Mouse (Mus musculus) kidney, embryonic 16.5 days (tissue): ENCODE results near the gene Stbd1. TPM values are rescaled to one million over a fixed set of nuclear protein-coding genes. Genes with fewer than 3 reads are reported as not detected.
A peak's percentile ranks its signal among the peaks of the same experiment; 100 is the strongest.

Source experiments
- ATAC-seq: fragments of 200-750 bp; cut with Nextera tagmentation; 2 replicates; pipeline ENCODE4 v1.8.0; 2017; ENCODE audit warnings: moderate TSS enrichment; ENCODE audit not compliant: low FRiP score, low TSS enrichment
- H3K27ac ChIP-seq: fragments of 300-500 bp; sonication (generic); 2 replicates; pipeline ENCODE4 v1.5.1; 2014; ENCODE audit warnings: low read length
- H3K27me3 ChIP-seq: fragments of 300-500 bp; sonication (generic); 2 replicates; pipeline ENCODE4 v1.6.1; 2014; ENCODE audit warnings: low read length, control low read depth, mixed read lengths; ENCODE audit not compliant: insufficient read depth
- H3K36me3 ChIP-seq: fragments of 300-500 bp; sonication (generic); 2 replicates; pipeline ENCODE4 v1.6.1; 2014; ENCODE audit warnings: low read length, control low read depth, mixed read lengths; ENCODE audit not compliant: insufficient read depth
- H3K4me1 ChIP-seq: fragments of 300-500 bp; sonication (generic); 2 replicates; pipeline ENCODE4 v1.6.1; 2014; ENCODE audit warnings: low read length, control low read depth, mixed read lengths; ENCODE audit not compliant: insufficient read depth
- H3K4me2 ChIP-seq: fragments of 300-500 bp; sonication (generic); replicated peaks from 2 replicates; pipeline ENCODE4 v1.6.1; 2014; ENCODE audit warnings: low read depth, low read length
- H3K4me3 ChIP-seq: fragments of 300-500 bp; sonication (generic); 2 replicates; pipeline ENCODE4 v1.5.1; 2014; ENCODE audit warnings: mild to moderate bottlenecking, low read length
- H3K9ac ChIP-seq: fragments of 300-500 bp; sonication (generic); replicated peaks from 2 replicates; pipeline ENCODE4 v1.6.1; 2014; ENCODE audit warnings: low read length
- H3K9me3 ChIP-seq: fragments of 300-500 bp; sonication (generic); 2 replicates; pipeline ENCODE4 v1.6.1; 2016; ENCODE audit warnings: low read length, control low read depth
- WGBS: fragments of 180-500 bp; shearing (Covaris S2); extraction: QIAGEN DNeasy Blood & Tissue Kit; methylation state at CpG from one replicate; pipeline ENCODE4 v1.1.7; 2014; 5-methylcytosine and 5-hydroxymethylcytosine counted together
- polyA plus RNA-seq: library from polyadenylated mRNA; unstranded; fragments of >200 nt; fragmentation: Nextera tagmentation; extraction: Ambion mirVana; gene quantifications from 2 replicates; pipeline ENCODE4 v1.2.1, GENCODE M21; 2015

The Stbd1 gene
- polyA plus RNA-seq: 32.7 and 40.0 TPM in 2 replicates

- H3K36me3 ChIP-seq: no peaks in the 10 kb centered on the region
- under 1% methylated on average over 67 of the region's 69 CpGs for WGBS
- H3K4me3 ChIP-seq: peak within 1 kb of the TSS; percentile 82
- peak; percentile 97 for ATAC-seq
- H3K4me2 ChIP-seq: peak within 1 kb of the TSS; percentile 93
- peaks cover 11% of the 10 kb centered on the region; the same call in 1 of the 2 replicates for H3K4me1 ChIP-seq
- H3K27ac ChIP-seq: peak within 1 kb of the TSS; percentile 56; the same call in 1 of the 2 replicates
- H3K9me3 ChIP-seq: no peaks in the 10 kb centered on the region
- peak within 1 kb of the TSS; percentile 79 for H3K9ac ChIP-seq
- H3K27me3 ChIP-seq: no peaks in the 10 kb centered on the region
These were observed at the start of gene Stbd1 for GRCm38 (mm10) chr5:92602691-92603690. Stbd1 (plus strand) TSS chr5:92603041.

- H3K4me1 ChIP-seq: no peaks in the 10 kb centered on the region
- WGBS: 73% methylated on average over 3 of the region's 3 CpGs
- H3K9ac ChIP-seq: no peak overlapping the region
- no peak overlapping the region for H3K4me2 ChIP-seq
- H3K27ac ChIP-seq: no peak overlapping the region
- ATAC-seq: no peak
- H3K27me3 ChIP-seq: no peaks in the 10 kb centered on the region
- 0 out of 2 replicates have a peak, but pooled peaks cover 4% of the 10 kb centered on the region for H3K9me3 ChIP-seq
- no peaks in the 10 kb centered on the region for H3K36me3 ChIP-seq
- no peak overlapping the region for H3K4me3 ChIP-seq
These were observed 48.9 kb upstream of the Stbd1 start for GRCm38 (mm10) chr5:92553939-92554338.

GRCm38 (mm10) chr5:92554443-92554842, 48.4 kb upstream of the Stbd1 start:
- WGBS: 77% methylated on average over 4 of the region's 4 CpGs

GRCm38 (mm10) chr5:92554891-92555511, 47.8 kb upstream of the Stbd1 start, which contains the start of gene Fam47e:
Fam47e (plus strand) TSS chr5:92555069.
- no peaks in the 10 kb centered on the region for H3K36me3 ChIP-seq
- WGBS: 71% methylated on average over 16 of the region's 16 CpGs
- 0 out of 2 replicates have a peak, but pooled peaks cover 4% of the 10 kb centered on the region for H3K9me3 ChIP-seq
- H3K27ac ChIP-seq: no peak within 1 kb of the TSS
- no peak within 1 kb of the TSS for H3K4me3 ChIP-seq
- H3K9ac ChIP-seq: no peak within 1 kb of the TSS
- H3K4me1 ChIP-seq: no peaks in the 10 kb centered on the region
- no peaks in the 10 kb centered on the region for H3K27me3 ChIP-seq
- peak; percentile 70 for ATAC-seq
- H3K4me2 ChIP-seq: no peak within 1 kb of the TSS

More at GRCm38 (mm10) chr5:92554443-92554842, 48.4 kb upstream of the Stbd1 start:
- no peaks in the 10 kb centered on the region for H3K27me3 ChIP-seq
- no peak overlapping the region for H3K4me2 ChIP-seq
- no peak overlapping the region for H3K9ac ChIP-seq
- ATAC-seq: no peak
- no peak overlapping the region for H3K4me3 ChIP-seq
- H3K4me1 ChIP-seq: no peaks in the 10 kb centered on the region
- H3K9me3 ChIP-seq: 0 out of 2 replicates have a peak, but pooled peaks cover 4% of the 10 kb centered on the region
- H3K27ac ChIP-seq: no peak overlapping the region
- no peaks in the 10 kb centered on the region for H3K36me3 ChIP-seq

- no peaks in the 10 kb centered on the region for H3K4me1 ChIP-seq
- H3K27me3 ChIP-seq: no peaks in the 10 kb centered on the region
- H3K9me3 ChIP-seq: 0 out of 2 replicates have a peak, but pooled peaks cover 4% of the 10 kb centered on the region
- WGBS: 100% methylated on average over 1 of the region's 1 CpGs
- no peak overlapping the region for H3K9ac ChIP-seq
- no peak for ATAC-seq
- no peak overlapping the region for H3K27ac ChIP-seq
- H3K4me2 ChIP-seq: no peak overlapping the region
- no peak overlapping the region for H3K4me3 ChIP-seq
- no peaks in the 10 kb centered on the region for H3K36me3 ChIP-seq
These were observed 46.9 kb upstream of the Stbd1 start for GRCm38 (mm10) chr5:92555905-92556304.

- 79% methylated on average over 1 of the region's 1 CpGs for WGBS
These were observed 45.3 kb upstream of the Stbd1 start for GRCm38 (mm10) chr5:92557508-92557907.

GRCm38 (mm10) chr5:92560201-92560600, 42.6 kb upstream of the Stbd1 start:
- H3K36me3 ChIP-seq: no peaks in the 10 kb centered on the region
- WGBS: 70% methylated on average over 2 of the region's 2 CpGs
- H3K9me3 ChIP-seq: no peaks in the 10 kb centered on the region
- H3K4me3 ChIP-seq: no peak overlapping the region
- no peak overlapping the region for H3K9ac ChIP-seq
- ATAC-seq: no peak
- no peak overlapping the region for H3K27ac ChIP-seq
- H3K4me1 ChIP-seq: no peaks in the 10 kb centered on the region
- no peaks in the 10 kb centered on the region for H3K27me3 ChIP-seq
- H3K4me2 ChIP-seq: no peak overlapping the region

More at GRCm38 (mm10) chr5:92557508-92557907, 45.3 kb upstream of the Stbd1 start:
- Histone ChIP-seq H3K4me1 (no peaks in the 10 kb centered on the region), H3K27ac (no peak overlapping the region), H3K9ac (no peak overlapping the region), H3K4me3 (no peak overlapping the region), H3K36me3 (no peaks in the 10 kb centered on the region), H3K4me2 (no peak overlapping the region), H3K9me3 (0 out of 2 replicates have a peak, but pooled peaks cover 4% of the 10 kb centered on the region), H3K27me3 (no peaks in the 10 kb centered on the region)
- ATAC-seq: no peak

GRCm38 (mm10) chr5:92562002-92562401, 40.8 kb upstream of the Stbd1 start:
- ATAC-seq: no peak
- Histone ChIP-seq H3K4me3 (no peak overlapping the region), H3K4me2 (no peak overlapping the region), H3K27ac (no peak overlapping the region), H3K4me1 (no peaks in the 10 kb centered on the region), H3K36me3 (no peaks in the 10 kb centered on the region), H3K9ac (no peak overlapping the region), H3K27me3 (no peaks in the 10 kb centered on the region), H3K9me3 (no peaks in the 10 kb centered on the region)
- whole genome bisulfite sequencing: 61% methylated on average over 13 of the region's 13 CpGs

GRCm38 (mm10) chr5:92571232-92571631, 31.6 kb upstream of the Stbd1 start:
- 76% methylated on average over 4 of the region's 4 CpGs for WGBS
- Histone ChIP-seq H3K9me3 (no peaks in the 10 kb centered on the region), H3K4me2 (no peak overlapping the region), H3K27me3 (no peaks in the 10 kb centered on the region), H3K4me3 (no peak overlapping the region), H3K9ac (no peak overlapping the region), H3K4me1 (no peaks in the 10 kb centered on the region), H3K27ac (no peak overlapping the region), H3K36me3 (no peaks in the 10 kb centered on the region)
- no peak for ATAC-seq
